Comparison of ENCODE assay signal across 22 mouse cellular contexts in the genomic region with DNA sequence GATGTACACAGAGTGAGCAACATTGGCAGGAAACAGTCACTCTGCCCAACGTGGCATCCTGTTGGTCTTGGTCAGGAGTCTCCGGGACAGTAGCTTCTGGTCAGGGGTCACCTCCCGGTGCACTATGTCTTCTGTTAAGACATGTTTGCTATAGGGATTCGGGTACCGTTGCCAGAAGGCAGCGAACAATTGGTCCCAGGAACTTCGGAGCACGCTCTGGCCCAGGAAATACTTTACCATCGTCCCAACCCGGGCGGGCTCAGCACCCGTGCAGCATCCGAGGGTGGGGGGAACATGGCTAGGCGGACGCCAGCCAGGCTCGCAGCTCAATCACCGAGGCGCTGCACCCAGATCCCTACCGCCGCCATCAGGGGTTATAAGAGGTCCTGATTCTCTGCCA.
DNase-seq lines count a peak whose midpoint lies in the region; ATAC-seq and TF ChIP-seq lines count a peak whose summit lies in the region.
"Had no signal": no experiment of that assay in that cellular context is flagged by ENCODE, and none has a peak within 500 bp of the region (broad histone marks: within the 10 kb centered on the region; RNA-seq: fewer than 3 reads in every experiment).

No protein-coding gene starts in this region.

- no peak overlapping the region for H3K4me2 ChIP-seq in embryonic facial prominence, embryonic 12.5 days (replicated peaks)
- no peak overlapping the region for H3K4me2 ChIP-seq in midbrain, embryonic 11.5 days
- no peak overlapping the region for H3K4me2 ChIP-seq in midbrain, embryonic 16.5 days (ENCODE audit: low read length)

- 95% methylated on average over 20 of the region's 20 CpGs for WGBS in embryonic facial prominence, embryonic 12.5 days
- 94% methylated on average over 20 of the region's 20 CpGs for WGBS in embryonic facial prominence, embryonic 10.5 days
- 95% methylated on average over 20 of the region's 20 CpGs for WGBS in midbrain, embryonic 11.5 days
- WGBS in midbrain, embryonic 16.5 days = 97% methylated on average over 20 of the region's 20 CpGs

- no peak overlapping the region for H3K4me3 ChIP-seq in embryonic facial prominence, embryonic 12.5 days
- H3K4me3 ChIP-seq in embryonic facial prominence, embryonic 10.5 days = no peak overlapping the region
- no peak overlapping the region for H3K4me3 ChIP-seq in midbrain, embryonic 11.5 days (ENCODE audit: low read depth, low read length)
- H3K4me3 ChIP-seq in midbrain, embryonic 16.5 days (ENCODE audit: low read depth, low read length) = no peak overlapping the region
- H3K4me3 ChIP-seq in testis, adult 2 months (ENCODE audit: control insufficient read depth, low read depth, low read length) = peak overlapping the region; percentile 76

- H3K27ac ChIP-seq in embryonic facial prominence, embryonic 12.5 days = no peak overlapping the region
- no peak overlapping the region for H3K27ac ChIP-seq in embryonic facial prominence, embryonic 10.5 days (replicated peaks)
- H3K27ac ChIP-seq in midbrain, embryonic 11.5 days (ENCODE audit: low read depth, low read length) = no peak overlapping the region
- H3K27ac ChIP-seq in midbrain, embryonic 16.5 days (ENCODE audit: low read length) = no peak overlapping the region
- H3K27ac ChIP-seq in testis, adult 2 months (ENCODE audit: control insufficient read depth, insufficient read depth, low read depth, low read length) = no peak overlapping the region

- no peak for DNase-seq in embryonic facial prominence, embryonic 10.5 days (ENCODE audit: low spot score)
- DNase-seq in heart, adult 11 months = peak; percentile 71
- DNase-seq in heart, adult 9 months (ENCODE audit: low spot score in 2 of 2) = no peak
- peak; percentile 57 for DNase-seq in midbrain, embryonic 11.5 days (ENCODE audit: low spot score, missing footprints)
- no peak for DNase-seq in testis, postnatal 14 days (ENCODE audit: low spot score)
- DNase-seq: adrenal gland, adult 2 months; adrenal gland, adult 8-10 months; adrenal gland, postnatal 10 days; adrenal gland, postnatal 14 days; adrenal gland, postnatal 25 days; adrenal gland, postnatal 36 days; B cell, adult 2 months; cerebellum, adult 11 months; cerebellum, adult 11-12 months had no signal

- ATAC-seq in embryonic facial prominence, embryonic 12.5 days (ENCODE audit: insufficient number of reproducible peaks, insufficient read depth, low FRiP score, low TSS enrichment) = 0 out of 2 replicates have a peak, but pooled peaks have one; percentile 67
- no peak for ATAC-seq in midbrain, embryonic 11.5 days (ENCODE audit: low FRiP score)
- ATAC-seq in midbrain, embryonic 16.5 days = no peak
- ATAC-seq: activated CD4-positive, CD25-positive, alpha-beta regulatory T cell, adult 4 months; CD4-positive, CD25-positive, alpha-beta regulatory T cell, adult 4 months; Patski had no signal

- H3K4me1 ChIP-seq in embryonic facial prominence, embryonic 12.5 days = no peaks in the 10 kb centered on the region; the same call in 1 of the 2 replicates
- peaks cover 6% of the 10 kb centered on the region for H3K4me1 ChIP-seq in embryonic facial prominence, embryonic 10.5 days
- H3K4me1 ChIP-seq in midbrain, embryonic 11.5 days (ENCODE audit: control insufficient read depth, insufficient read depth, low read length) = peaks cover 5% of the 10 kb centered on the region; the same call in 1 of the 2 replicates
- peaks cover 12% of the 10 kb centered on the region for H3K4me1 ChIP-seq in midbrain, embryonic 16.5 days (ENCODE audit: control insufficient read depth, insufficient read depth, low read length)
- H3K4me1 ChIP-seq in testis, adult 2 months (ENCODE audit: control insufficient read depth, insufficient read depth, low read length) = no peaks in the 10 kb centered on the region; the same call in 1 of the 2 replicates

- H3K9ac ChIP-seq in embryonic facial prominence, embryonic 12.5 days = no peak overlapping the region
- H3K9ac ChIP-seq in midbrain, embryonic 11.5 days (ENCODE audit: low read length) = no peak overlapping the region
- H3K9ac ChIP-seq in midbrain, embryonic 16.5 days (ENCODE audit: low read depth, low read length) = no peak overlapping the region

- H3K27me3 ChIP-seq in embryonic facial prominence, embryonic 12.5 days = no peaks in the 10 kb centered on the region
- no peaks in the 10 kb centered on the region for H3K27me3 ChIP-seq in embryonic facial prominence, embryonic 10.5 days (replicated peaks; ENCODE audit: low read depth, poor library complexity, severe bottlenecking)
- no peaks in the 10 kb centered on the region for H3K27me3 ChIP-seq in midbrain, embryonic 11.5 days (ENCODE audit: control insufficient read depth, insufficient read depth, low read length)
- no peaks in the 10 kb centered on the region for H3K27me3 ChIP-seq in midbrain, embryonic 16.5 days (ENCODE audit: control insufficient read depth, insufficient read depth, low read depth, low read length)
- no peaks in the 10 kb centered on the region for H3K27me3 ChIP-seq in testis, adult 2 months (ENCODE audit: control insufficient read depth, insufficient read depth, low read length)
- H3K27me3 ChIP-seq: CH12.LX had no signal

- TF ChIP-seq CTCF in testis, adult 2 months (IDR thresholded peaks at IDR 0.05; ENCODE audit: control insufficient read depth, insufficient read depth, insufficient replicate concordance, low read depth, low read length) = no peak

- no peaks in the 10 kb centered on the region for H3K9me3 ChIP-seq in embryonic facial prominence, embryonic 12.5 days
- H3K9me3 ChIP-seq in embryonic facial prominence, embryonic 10.5 days = no peaks in the 10 kb centered on the region
- no peaks in the 10 kb centered on the region for H3K9me3 ChIP-seq in midbrain, embryonic 11.5 days (ENCODE audit: control insufficient read depth, low read length)
- no peaks in the 10 kb centered on the region; the same call in 1 of the 2 replicates for H3K9me3 ChIP-seq in midbrain, embryonic 16.5 days (replicated peaks; ENCODE audit: control insufficient read depth, low read length, poor library complexity, severe bottlenecking)
- H3K9me3 ChIP-seq: G1E had no signal

- H3K36me3 ChIP-seq in embryonic facial prominence, embryonic 12.5 days = no peaks in the 10 kb centered on the region
- H3K36me3 ChIP-seq in embryonic facial prominence, embryonic 10.5 days (replicated peaks) = no peaks in the 10 kb centered on the region
- H3K36me3 ChIP-seq in midbrain, embryonic 11.5 days (ENCODE audit: control insufficient read depth, insufficient read depth, low read length) = no peaks in the 10 kb centered on the region
- no peaks in the 10 kb centered on the region for H3K36me3 ChIP-seq in midbrain, embryonic 16.5 days (ENCODE audit: control insufficient read depth, insufficient read depth, low read length)
- H3K36me3 ChIP-seq in testis, adult 2 months (ENCODE audit: control insufficient read depth, insufficient read depth, low read length) = no peaks in the 10 kb centered on the region
- H3K36me3 ChIP-seq: G1E had no signal

- no peak for TF ChIP-seq POLR2A in testis, adult 2 months (IDR thresholded peaks at IDR 0.05; ENCODE audit: control insufficient read depth, low read depth, low read length)

Comparison
In these comparisons a context has a peak if more than half of its experiments do, and no peak if none do; other contexts are left out.
1. DNase-seq: peak in heart, adult 11 months (single experiment) and midbrain, embryonic 11.5 days (single experiment); none in embryonic facial prominence, embryonic 10.5 days (single experiment), heart, adult 9 months (0 of 2) and testis, postnatal 14 days (single experiment).